Mouse (Mus musculus): ENCODE measurements around the gene Ctc1.

DNA sequence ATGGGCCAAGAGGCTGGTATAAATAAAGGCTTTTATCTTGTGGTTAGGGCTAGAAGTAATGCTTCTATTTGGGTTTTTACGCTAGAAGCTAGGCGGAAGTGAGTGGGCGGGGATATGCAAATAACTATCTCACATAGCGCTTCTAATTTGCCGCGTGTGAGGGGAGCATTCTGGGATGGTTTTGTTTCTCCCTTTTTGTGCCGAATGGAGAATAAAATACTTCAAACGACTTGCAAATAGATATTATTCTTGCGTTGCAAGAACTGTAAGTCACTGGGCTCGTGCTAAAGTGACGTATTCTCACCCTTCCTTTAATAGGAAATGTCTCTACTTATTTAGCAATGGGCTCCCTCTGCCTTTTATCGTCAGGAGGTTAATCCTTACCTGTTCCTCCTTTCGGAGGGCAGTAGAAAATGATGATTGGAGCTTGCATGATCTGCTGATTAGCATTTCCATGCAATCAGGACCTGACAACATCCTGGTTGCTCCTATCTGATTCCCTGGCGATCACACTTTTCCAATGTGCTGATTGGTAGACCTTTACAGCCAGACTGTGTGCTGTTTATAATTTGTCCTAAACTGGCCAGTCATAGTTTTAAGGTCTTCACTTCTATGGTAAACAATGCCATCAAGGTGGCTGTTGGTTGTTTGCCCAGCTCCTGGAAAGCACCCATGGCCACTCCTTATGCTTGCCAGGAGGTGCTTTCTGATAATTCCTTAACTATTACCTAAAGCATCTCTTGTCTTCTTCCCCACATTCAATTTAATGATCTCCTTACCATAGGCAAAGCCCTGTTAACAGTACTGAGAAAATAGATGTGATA, 57.6 kb downstream of the Ctc1 start:
- peak; percentile 67 for TF ChIP-seq EP300 (IDR thresholded peaks at IDR 0.05; ENCODE audit: low read depth)
- peak; percentile 23; the same call in 1 of the 2 replicates for TF ChIP-seq CTCF (IDR thresholded peaks at IDR 0.05; ENCODE audit: low read depth)
